In genomic region chr6:85895061-85895648, GRCm38 (mm10) we compare ENCODE assay signal across 12 mouse cellular contexts. TPM values are rescaled to one million over a fixed set of nuclear protein-coding genes. Genes with fewer than 3 reads are reported as not detected.
A peak's percentile ranks its signal among the peaks of the same experiment; 100 is the strongest.
DNase-seq lines count a peak whose midpoint lies in the region; ATAC-seq and TF ChIP-seq lines count a peak whose summit lies in the region.
"Not testable (repeated sequence)": the region's sequence is repeated elsewhere in the genome, so short reads cannot be mapped to it uniquely, and the experiment has no call there.
"Had no signal": no experiment of that assay in that cellular context is flagged by ENCODE, and none has a peak within 500 bp of the region (broad histone marks: within the 10 kb centered on the region; RNA-seq: fewer than 3 reads in every experiment).

No protein-coding gene starts in this region.

- 0 out of 2 replicates have a peak, but pooled peaks have one; percentile 25 for ATAC-seq in liver, postnatal 0 days

- H3K36me3 ChIP-seq in liver, postnatal 0 days (replicated peaks; ENCODE audit: insufficient read depth, low read length), result not testable (repeated sequence)

- intact Hi-C loops in gastrocnemius, postnatal 14 days (cut with DNase I; ENCODE audit: low total_unique reads), result not testable (repeated sequence)

- not testable (repeated sequence) for TF ChIP-seq EP300 in liver, postnatal 0 days (IDR thresholded peaks at IDR 0.05; ENCODE audit: low read depth)

- peak; percentile 73 for TF ChIP-seq CTCF in liver, postnatal 0 days (IDR thresholded peaks at IDR 0.05; ENCODE audit: low read depth)

- not testable (repeated sequence) for H3K4me3 ChIP-seq in liver, postnatal 0 days (ENCODE audit: low read depth, low read length)

- peak; percentile 23 for DNase-seq in CD4-positive, CD25-positive, alpha-beta regulatory T cell, adult 2 months (ENCODE audit: low read depth, low spot score)
- DNase-seq in adrenal gland, postnatal 10 days, result peak; percentile 35
- DNase-seq in cerebellum, postnatal 10 days, result peak; percentile 50 to 57
- DNase-seq in gastrocnemius, postnatal 14 days, result peak; percentile 17
- peak; percentile 20 to 53 for DNase-seq in kidney, adult 8-10 months
- peak; percentile 23 for DNase-seq in liver, postnatal 0 days
- peak; percentile 26 for DNase-seq in naive thymus-derived CD4-positive, alpha-beta T cell, adult 2 months (ENCODE audit: low read depth)
- DNase-seq in thymus, postnatal 36 days, result peak; percentile 12 to 22

- H3K27ac ChIP-seq in liver, postnatal 0 days (ENCODE audit: low read depth), result not testable (repeated sequence)

- H3K27me3 ChIP-seq in liver, postnatal 0 days (ENCODE audit: insufficient read depth, low read length), result not testable (repeated sequence)

- H3K4me1 ChIP-seq in liver, postnatal 0 days (ENCODE audit: insufficient read depth), result not testable (repeated sequence)

- H3K9me3 ChIP-seq in liver, postnatal 0 days (ENCODE audit: low read length), result not testable (repeated sequence)

- not testable (repeated sequence) for H3K9ac ChIP-seq in liver, postnatal 0 days (replicated peaks)

- 75% methylated on average over 25 of the region's 25 CpGs for WGBS in liver, postnatal 0 days (ENCODE audit: insufficient replicate concordance)

- not testable (repeated sequence) for H3K4me2 ChIP-seq in liver, postnatal 0 days (ENCODE audit: low read depth, low read length)

RNA-seq across cellular contexts. Expression of gene Nat8f4, which starts 9.5 kb away (rescaled TPM):
- 1 to 10 TPM; 6.1 to 9.9 TPM for total RNA-seq in adrenal gland, postnatal 10 days (2021)
- under 1 TPM; 0.33 to 0.74 TPM for total RNA-seq in gastrocnemius, postnatal 14 days (2021)
- 2.0 and 2.5 TPM in 2 replicates for polyA plus RNA-seq in liver, postnatal 0 days (2015; fragmentation: Nextera tagmentation; extraction: Ambion mirVana)

RNA-seq across cellular contexts. Expression of gene Tprkb, which starts 16.5 kb away (rescaled TPM):
- 10 to 100 TPM; 36.5 to 48.1 TPM for total RNA-seq in adrenal gland, postnatal 10 days (2021)
- total RNA-seq in gastrocnemius, postnatal 14 days (2021), result 10 to 100 TPM; 19.0 to 19.5 TPM
- 25.0 and 26.7 TPM in 2 replicates for polyA plus RNA-seq in liver, postnatal 0 days (2015; fragmentation: Nextera tagmentation; extraction: Ambion mirVana)

RNA-seq across cellular contexts. Expression of gene Nat8f1, which starts 20.3 kb away (rescaled TPM):
- 10 to 100 TPM; 21.7 to 24.6 TPM for total RNA-seq in adrenal gland, postnatal 10 days (2021)
- 1 to 10 TPM; 1.9 to 2.2 TPM for total RNA-seq in gastrocnemius, postnatal 14 days (2021)
- 37.4 and 38.1 TPM in 2 replicates for polyA plus RNA-seq in liver, postnatal 0 days (2015; fragmentation: Nextera tagmentation; extraction: Ambion mirVana)

RNA-seq across cellular contexts. Expression of gene Nat8f2, which starts 26.2 kb away (rescaled TPM):
- total RNA-seq in adrenal gland, postnatal 10 days (2021), result under 1 TPM; 0.63 to 0.88 TPM
- total RNA-seq in gastrocnemius, postnatal 14 days (2021), result under 1 TPM; 0.24 to 0.27 TPM
- 1.3 and 1.7 TPM in 2 replicates for polyA plus RNA-seq in liver, postnatal 0 days (2015; fragmentation: Nextera tagmentation; extraction: Ambion mirVana)
- total RNA-seq: heart, postnatal 25 days had no signal
- polyA plus RNA-seq: forebrain, embryonic 13.5 days; liver, embryonic 13.5 days; midbrain, embryonic 13.5 days had no signal

Comparison
In these comparisons a context has a peak if more than half of its experiments do, and no peak if none do; other contexts are left out.
1. RNA of gene Nat8f4, which starts 9.5 kb away (total RNA-seq): 6.1 to 9.9 TPM in adrenal gland, postnatal 10 days; 0.33 to 0.74 TPM in gastrocnemius, postnatal 14 days; every median in the first group is over 4 times any median in the second.
2. RNA of gene Nat8f1, which starts 20.3 kb away (total RNA-seq): 21.7 to 24.6 TPM in adrenal gland, postnatal 10 days; 1.9 to 2.2 TPM in gastrocnemius, postnatal 14 days; every median in the first group is over 4 times any median in the second.
3. Peak in every context shown above with its lines, with median percentiles within 50 percentile points of each other: DNase-seq.